Mouse (Mus musculus) G1E (cell line): ENCODE results near the gene Kcnc2. TPM values are rescaled to one million over a fixed set of nuclear protein-coding genes. Genes with fewer than 3 reads are reported as not detected.

Experiments used
- ATAC-seq: 2 replicates; pipeline ENCODE4 v1.8.0; 2016; ENCODE audit warnings: mild to moderate bottlenecking; ENCODE audit not compliant: insufficient number of reproducible peaks, poor library complexity, low FRiP score, severe bottlenecking; ENCODE audit errors: extremely low read depth
- DNase-seq: peaks from one replicate; pipeline ENCODE4 v3.0.0; 2012; ENCODE audit warnings: low spot score
- H3K27me3 ChIP-seq: 2 replicates; pipeline ENCODE4 v1.6.1; 2012; ENCODE audit warnings: mild to moderate bottlenecking, low read length, inconsistent platforms; ENCODE audit not compliant: insufficient read depth
- H3K36me3 ChIP-seq: replicated peaks from 2 replicates; pipeline ENCODE3; 2012; ENCODE audit warnings: mild to moderate bottlenecking, inconsistent platforms
- H3K4me1 ChIP-seq: 2 replicates; pipeline ENCODE4 v1.6.1; 2012; ENCODE audit warnings: low read depth, low read length, inconsistent platforms, mixed read lengths; ENCODE audit not compliant: insufficient read depth
- H3K4me3 ChIP-seq: 2 replicates; pipeline ENCODE4 v1.5.1; 2012; ENCODE audit warnings: low read depth, mild to moderate bottlenecking, inconsistent platforms, low read length, moderate library complexity, mixed read lengths
- H3K9me3 ChIP-seq: replicated peaks from 2 replicates; pipeline ENCODE4 v1.6.1; 2012; ENCODE audit warnings: inconsistent platforms
- CTCF ChIP-seq: IDR thresholded peaks from 2 replicates; pipeline ENCODE4 v1.5.1; 2012; ENCODE audit warnings: low read depth, low read length, inconsistent platforms, mixed read lengths
- GATA1 ChIP-seq: IDR thresholded peaks from 2 replicates; pipeline ENCODE4 v1.6.1; 2012; ENCODE audit warnings: borderline replicate concordance, low read length, inconsistent platforms, mixed read lengths
- GATA2 ChIP-seq: IDR thresholded peaks from 2 replicates; pipeline ENCODE4 v1.6.1; 2012; ENCODE audit warnings: low read depth, low read length, inconsistent platforms, borderline replicate concordance
- POLR2AphosphoS5 ChIP-seq: IDR thresholded peaks from 2 replicates; pipeline ENCODE4 v1.6.1; 2012; ENCODE audit warnings: low read depth, low read length, inconsistent platforms; ENCODE audit not compliant: insufficient replicate concordance
- TAL1 ChIP-seq: conservative IDR thresholded peaks from 2 replicates; pipeline ENCODE4 v1.6.1; 2012; ENCODE audit warnings: low read depth, low read length, inconsistent platforms, mixed read lengths
- polyA plus RNA-seq: library from polyadenylated mRNA; stranded (reverse); fragments of >175 nt; gene quantifications from 2 replicates; pipeline ENCODE4 v1.2.3, GENCODE M21; 2012
- total RNA-seq, 2 experiments: library from RNA; stranded (forward) in 1 of 2; stranded (reverse) in 1 of 2; fragments of 200-1000 nt in 1 of 2; fragments of >200 nt in 1 of 2; fragmentation: Nextera tagmentation in 1 of 2; gene quantifications; 2 replicates each; pipeline ENCODE4 v1.2.3; 2014 to 2017

Gene Kcnc2
- total and polyA plus RNA-seq, 3 experiments, result 0.16 TPM; not detected in 2

- DNase-seq (no peak), ATAC-seq (no peak)
- Histone ChIP-seq H3K4me1 (no peaks in the 10 kb centered on the region), H3K27me3 (no peaks in the 10 kb centered on the region), H3K36me3 (no peaks in the 10 kb centered on the region), H3K4me3 (no peak overlapping the region), H3K9me3 (peaks cover 38% of the 10 kb centered on the region)
- no peak for TF ChIP-seq CTCF
- no peak for TF ChIP-seq POLR2AphosphoS5
- TF ChIP-seq TAL1, result no peak
- no peak for TF ChIP-seq GATA1
- no peak for TF ChIP-seq GATA2
Measured at GRCm38 (mm10) chr10:112269481-112269880, 1.4 kb upstream of the Kcnc2 start.

DNA sequence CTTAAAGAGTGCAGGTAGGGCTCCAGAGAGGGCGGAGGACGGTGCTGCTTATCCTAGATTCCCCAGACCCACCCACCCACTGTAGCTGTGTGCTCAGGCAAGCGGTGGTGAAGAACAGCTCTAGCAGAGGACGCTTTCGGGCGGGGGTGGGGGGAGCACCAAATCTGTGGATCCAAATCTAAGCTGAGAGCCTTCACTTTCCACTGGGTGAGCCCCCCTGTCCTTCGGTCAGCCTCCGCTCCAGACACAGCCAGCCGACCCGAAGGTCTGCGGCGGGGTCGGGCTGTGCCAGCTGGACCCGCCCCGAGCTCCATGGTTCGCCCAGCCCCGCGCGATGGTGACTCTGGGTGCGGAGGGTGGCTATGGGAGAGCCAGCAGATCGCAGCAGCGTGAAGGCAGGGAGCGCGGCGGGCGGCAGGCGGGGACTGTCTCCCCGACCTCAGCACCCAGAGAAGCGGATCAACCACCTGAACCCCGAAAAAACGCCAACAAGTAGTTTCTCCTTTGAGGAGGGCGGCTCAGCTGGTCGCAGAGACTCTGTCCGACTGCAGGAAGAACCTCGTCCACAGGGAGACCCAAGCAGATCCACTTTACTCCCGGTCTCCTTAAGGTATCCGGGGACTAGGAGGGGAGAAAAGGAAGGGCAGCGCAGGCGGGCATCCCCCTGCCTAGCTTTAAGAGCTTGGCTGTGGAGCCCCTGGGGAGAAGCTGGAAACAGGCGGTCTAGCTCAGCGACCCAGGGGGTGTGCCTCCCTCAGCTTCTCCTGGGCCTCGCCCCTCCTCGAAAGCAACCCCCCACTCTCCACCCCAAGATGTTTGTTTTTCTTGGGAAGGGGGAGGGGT lies 761 bp upstream of the Kcnc2 start:
- Histone ChIP-seq H3K4me3 (no peak overlapping the region; the same call in 1 of the 2 replicates), H3K4me1 (no peaks in the 10 kb centered on the region), H3K9me3 (peaks cover 38% of the 10 kb centered on the region), H3K27me3 (no peaks in the 10 kb centered on the region), H3K36me3 (no peaks in the 10 kb centered on the region)
- ATAC-seq, result no peak
- TF ChIP-seq GATA2, result no peak
- DNase-seq, result no peak

- H3K27me3 ChIP-seq, result no peaks in the 10 kb centered on the region
- H3K4me1 ChIP-seq, result no peaks in the 10 kb centered on the region
- H3K4me3 ChIP-seq, result no peak overlapping the region; the same call in 1 of the 2 replicates
- DNase-seq, result no peak
- TF ChIP-seq POLR2AphosphoS5 (no peak), CTCF (no peak), GATA1 (no peak), TAL1 (no peak), GATA2 (no peak)
- peaks cover 38% of the 10 kb centered on the region for H3K9me3 ChIP-seq
- no peak for ATAC-seq
- H3K36me3 ChIP-seq, result no peaks in the 10 kb centered on the region
Measured at GRCm38 (mm10) chr10:112271803-112272165, 863 bp downstream of the Kcnc2 start.

DNA sequence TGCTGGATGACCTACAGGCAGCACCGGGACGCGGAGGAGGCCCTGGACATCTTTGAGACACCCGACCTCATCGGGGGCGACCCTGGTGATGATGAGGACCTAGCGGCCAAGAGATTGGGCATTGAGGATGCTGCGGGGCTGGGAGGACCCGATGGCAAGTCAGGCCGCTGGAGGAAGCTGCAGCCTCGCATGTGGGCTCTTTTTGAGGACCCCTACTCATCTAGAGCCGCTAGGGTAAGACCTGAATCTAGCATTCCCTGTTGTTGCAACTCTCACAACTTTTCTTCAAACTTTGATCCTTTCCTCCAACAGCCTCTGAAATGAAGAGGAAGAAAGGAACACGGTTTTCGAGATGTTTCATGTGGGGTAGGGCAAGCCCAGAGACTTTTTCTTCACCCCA lies 1.2 kb downstream of the Kcnc2 start:
- no peaks in the 10 kb centered on the region for H3K4me1 ChIP-seq
- ATAC-seq (no peak), DNase-seq (no peak)
- H3K9me3 ChIP-seq, result peaks cover 38% of the 10 kb centered on the region
- no peaks in the 10 kb centered on the region for H3K27me3 ChIP-seq
- no peaks in the 10 kb centered on the region for H3K36me3 ChIP-seq
- TF ChIP-seq TAL1 (no peak), GATA2 (no peak), CTCF (no peak), POLR2AphosphoS5 (no peak), GATA1 (no peak)
- H3K4me3 ChIP-seq, result no peak overlapping the region; the same call in 1 of the 2 replicates

DNA sequence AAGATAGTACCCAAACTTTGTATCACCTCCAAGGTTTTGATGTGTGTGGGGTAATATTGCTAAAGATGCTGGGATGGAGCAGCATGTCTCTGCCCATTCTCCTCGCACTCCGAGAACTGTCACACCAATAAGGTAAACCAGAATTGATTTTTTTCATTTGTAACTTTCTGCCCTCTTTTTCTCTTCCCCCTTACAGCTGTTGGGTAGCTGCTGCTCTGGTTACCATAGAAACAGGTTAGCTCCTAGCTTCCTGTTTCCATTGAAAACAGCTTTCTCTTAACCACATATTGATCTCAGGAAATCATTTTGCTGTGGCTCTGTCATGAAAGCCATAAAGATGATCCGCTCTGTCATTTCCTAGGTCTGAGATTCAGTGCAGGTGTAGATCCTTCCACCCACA lies 7.1 kb downstream of the Kcnc2 start:
- DNase-seq (no peak), ATAC-seq (no peak)
- Histone ChIP-seq H3K9me3 (no peaks in the 10 kb centered on the region), H3K4me1 (no peaks in the 10 kb centered on the region), H3K4me3 (no peak overlapping the region), H3K36me3 (no peaks in the 10 kb centered on the region), H3K27me3 (no peaks in the 10 kb centered on the region)
- TF ChIP-seq CTCF (no peak), POLR2AphosphoS5 (no peak), TAL1 (no peak), GATA2 (no peak), GATA1 (no peak)

DNA sequence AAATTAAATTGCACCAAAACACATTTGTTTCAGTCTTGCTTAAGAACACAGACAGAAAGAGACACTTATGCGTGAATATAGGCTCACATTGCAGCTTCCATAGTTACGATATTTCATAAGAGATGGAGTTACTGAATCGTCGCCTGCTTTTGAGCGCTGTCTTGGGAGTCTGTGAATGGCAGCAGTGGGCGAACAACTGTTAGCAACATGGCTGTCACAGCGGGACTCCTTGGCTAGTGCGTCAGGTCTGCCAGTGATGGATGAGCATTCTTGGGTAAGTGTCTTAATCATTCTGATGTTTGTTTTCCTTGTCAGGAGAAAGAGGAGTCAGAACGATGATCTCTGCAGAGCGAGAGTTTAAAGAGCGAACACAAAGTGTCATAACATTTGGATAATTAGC lies 44.2 kb downstream of the Kcnc2 start:
- Histone ChIP-seq H3K4me3 (no peak overlapping the region), H3K27me3 (no peaks in the 10 kb centered on the region), H3K36me3 (no peaks in the 10 kb centered on the region), H3K4me1 (no peaks in the 10 kb centered on the region), H3K9me3 (no peaks in the 10 kb centered on the region)
- TF ChIP-seq TAL1 (no peak), CTCF (no peak), GATA2 (no peak), POLR2AphosphoS5 (no peak), GATA1 (no peak)
- DNase-seq (no peak), ATAC-seq (no peak)

- Histone ChIP-seq H3K4me3 (no peak overlapping the region), H3K27me3 (no peaks in the 10 kb centered on the region), H3K4me1 (no peaks in the 10 kb centered on the region), H3K36me3 (no peaks in the 10 kb centered on the region), H3K9me3 (peaks cover 4% of the 10 kb centered on the region; the same call in 1 of the 2 replicates)
- no peak for ATAC-seq
- no peak for DNase-seq
- TF ChIP-seq CTCF (no peak), GATA2 (no peak), POLR2AphosphoS5 (no peak), TAL1 (no peak), GATA1 (no peak)
Measured at GRCm38 (mm10) chr10:112317783-112318182, 46.9 kb downstream of the Kcnc2 start.
